Mouse (Mus musculus) heart, embryonic 14.5 days (tissue): ENCODE results near the gene Glp2r. TPM values are rescaled to one million over a fixed set of nuclear protein-coding genes. Genes with fewer than 3 reads are reported as not detected.

Source experiments
- ATAC-seq: fragments of 200-750 bp; cut with Nextera tagmentation; 2 replicates; pipeline ENCODE4 v1.8.0; 2017; ENCODE audit warnings: low read depth, moderate TSS enrichment; ENCODE audit not compliant: insufficient number of reproducible peaks, insufficient read depth, low FRiP score
- H3K27ac ChIP-seq, 2 experiments: fragments of 200-500 bp in 1 of 2; fragments of 300-500 bp in 1 of 2; sonication (generic) in 1 of 2; replicated peaks in 1 of 2; 2 replicates each; pipeline ENCODE4 v1.5.1; 2012 to 2014; ENCODE audit warnings: low read depth in 2 of 2, low read length in 2 of 2, control low read depth in 1 of 2, mild to moderate bottlenecking in 1 of 2, mixed read lengths in 1 of 2; ENCODE audit not compliant: control insufficient read depth in 1 of 2, insufficient read depth in 1 of 2
- H3K27me3 ChIP-seq: fragments of 300-500 bp; sonication (generic); 2 replicates; pipeline ENCODE4 v1.6.1; 2014; ENCODE audit warnings: mild to moderate bottlenecking, low read length, control low read depth; ENCODE audit not compliant: control insufficient read depth, insufficient read depth
- H3K36me3 ChIP-seq: fragments of 300-500 bp; sonication (generic); 2 replicates; pipeline ENCODE4 v1.6.1; 2014; ENCODE audit warnings: mild to moderate bottlenecking, control low read depth, low read length, mixed read lengths; ENCODE audit not compliant: control insufficient read depth, insufficient read depth
- H3K4me1 ChIP-seq, 2 experiments: fragments of 200-500 bp in 1 of 2; fragments of 300-500 bp in 1 of 2; sonication (generic) in 1 of 2; 2 replicates each; pipeline ENCODE4 v1.6.1; 2012 to 2014; ENCODE audit warnings: low read length in 2 of 2, control low read depth in 1 of 2, mixed read lengths in 1 of 2; ENCODE audit not compliant: control insufficient read depth in 2 of 2, insufficient read depth in 2 of 2
- H3K4me2 ChIP-seq: fragments of 300-500 bp; sonication (generic); 2 replicates; pipeline ENCODE4 v1.6.1; 2014; ENCODE audit warnings: mild to moderate bottlenecking, low read length
- H3K4me3 ChIP-seq, 2 experiments: fragments of 200-500 bp in 1 of 2; fragments of 300-500 bp in 1 of 2; sonication (generic) in 1 of 2; 2 replicates each; pipeline ENCODE4 v1.5.1; 2012 to 2014; ENCODE audit warnings: low read length in 2 of 2, mild to moderate bottlenecking in 2 of 2, control low read depth in 1 of 2, low read depth in 1 of 2, moderate library complexity in 1 of 2; ENCODE audit not compliant: control insufficient read depth in 1 of 2, insufficient read depth in 1 of 2
- H3K9ac ChIP-seq: fragments of 300-500 bp; sonication (generic); 2 replicates; pipeline ENCODE4 v1.6.1; 2014; ENCODE audit warnings: mild to moderate bottlenecking, low read length
- H3K9me3 ChIP-seq: fragments of 300-500 bp; sonication (generic); 2 replicates; pipeline ENCODE4 v1.6.1; 2016; ENCODE audit warnings: low read length, control low read depth; ENCODE audit not compliant: control insufficient read depth
- WGBS: fragments of 180-500 bp; shearing (Covaris S2); extraction: QIAGEN DNeasy Blood & Tissue Kit; methylation state at CpG from one replicate; pipeline ENCODE4 v1.1.7; 2014; 5-methylcytosine and 5-hydroxymethylcytosine counted together
- polyA plus RNA-seq: library from polyadenylated mRNA; unstranded; fragments of >200 nt; fragmentation: Nextera tagmentation; extraction: Ambion mirVana; gene quantifications from 2 replicates; pipeline ENCODE4 v1.2.1, GENCODE M21; 2014

Glp2r gene
- polyA plus RNA-seq, 1 experiment from 2014 or later, result not detected

GRCm38 (mm10) chr11:67731056-67731455 lies 39.9 kb downstream of the Glp2r start:
- 96% methylated on average over 2 of the region's 2 CpGs for WGBS
- Histone ChIP-seq H3K9me3 (0 out of 2 replicates have a peak, but pooled peaks cover 4% of the 10 kb centered on the region), H3K4me3 (no peak overlapping the region), H3K9ac (no peak overlapping the region), H3K4me2 (no peak overlapping the region), H3K27ac (no peak overlapping the region), H3K36me3 (no peaks in the 10 kb centered on the region), H3K27me3 (no peaks in the 10 kb centered on the region), H3K4me1 (peaks cover 3 to 4% of the 10 kb centered on the region in 2 experiments; a peak in 3 of 4 replicates)
- no peak for ATAC-seq

GRCm38 (mm10) chr11:67728726-67729125 lies 42.2 kb downstream of the Glp2r start:
- no peak for ATAC-seq
- Histone ChIP-seq H3K4me2 (no peak overlapping the region), H3K9me3 (0 out of 2 replicates have a peak, but pooled peaks cover 4% of the 10 kb centered on the region), H3K4me3 (no peak overlapping the region), H3K27ac (no peak overlapping the region), H3K36me3 (no peaks in the 10 kb centered on the region), H3K27me3 (no peaks in the 10 kb centered on the region), H3K4me1 (peaks cover 3 to 4% of the 10 kb centered on the region in 2 experiments; a peak in 3 of 4 replicates), H3K9ac (no peak overlapping the region)

GRCm38 (mm10) chr11:67727095-67727494 lies 43.9 kb downstream of the Glp2r start:
- Histone ChIP-seq H3K9me3 (0 out of 2 replicates have a peak, but pooled peaks cover 4% of the 10 kb centered on the region), H3K27ac (no peak overlapping the region), H3K9ac (no peak overlapping the region), H3K4me2 (no peak overlapping the region), H3K4me1 (peaks cover 3 to 4% of the 10 kb centered on the region in 2 experiments; a peak in 3 of 4 replicates), H3K4me3 (no peak overlapping the region), H3K27me3 (no peaks in the 10 kb centered on the region), H3K36me3 (no peaks in the 10 kb centered on the region)
- 56% methylated on average over 6 of the region's 6 CpGs for WGBS
- no peak for ATAC-seq

- Histone ChIP-seq H3K4me3 (no peak overlapping the region), H3K9me3 (no peaks in the 10 kb centered on the region), H3K27ac (no peak overlapping the region), H3K4me1 (peaks cover 4 to 15% of the 10 kb centered on the region in 2 experiments; a peak in 3 of 4 replicates), H3K36me3 (no peaks in the 10 kb centered on the region), H3K4me2 (no peak overlapping the region), H3K9ac (no peak overlapping the region), H3K27me3 (no peaks in the 10 kb centered on the region)
- 71% methylated on average over 8 of the region's 8 CpGs for WGBS
- no peak for ATAC-seq
These were observed 47.5 kb downstream of the Glp2r start for GRCm38 (mm10) chr11:67723231-67724013.

GRCm38 (mm10) chr11:67722399-67723156 lies 48.4 kb downstream of the Glp2r start:
- WGBS, result 76% methylated on average over 7 of the region's 7 CpGs
- no peak for ATAC-seq
- Histone ChIP-seq H3K27me3 (no peaks in the 10 kb centered on the region), H3K4me2 (no peak overlapping the region), H3K36me3 (no peaks in the 10 kb centered on the region), H3K27ac (no peak overlapping the region), H3K9ac (no peak overlapping the region), H3K9me3 (no peaks in the 10 kb centered on the region), H3K4me1 (peaks cover 4 to 15% of the 10 kb centered on the region in 2 experiments; a peak in 3 of 4 replicates), H3K4me3 (no peak overlapping the region)

GRCm38 (mm10) chr11:67721485-67721884 lies 49.5 kb downstream of the Glp2r start:
- Histone ChIP-seq H3K4me3 (no peak overlapping the region), H3K4me1 (peaks cover 2 to 10% of the 10 kb centered on the region in 2 experiments; a peak in 1 of 4 replicates), H3K27me3 (no peaks in the 10 kb centered on the region), H3K9me3 (no peaks in the 10 kb centered on the region), H3K9ac (no peak overlapping the region), H3K27ac (no peak overlapping the region), H3K4me2 (no peak overlapping the region), H3K36me3 (no peaks in the 10 kb centered on the region)
- WGBS, result 51% methylated on average over 5 of the region's 5 CpGs
- ATAC-seq, result no peak

- H3K9me3 ChIP-seq, result no peaks in the 10 kb centered on the region
- no peaks in the 10 kb centered on the region for H3K36me3 ChIP-seq
- no peak overlapping the region for H3K4me2 ChIP-seq
- no peak overlapping the region for H3K27ac ChIP-seq
- ATAC-seq, result no peak
- no peak overlapping the region for H3K9ac ChIP-seq
- H3K4me3 ChIP-seq, result no peak overlapping the region
- 78% methylated on average over 4 of the region's 4 CpGs for WGBS
- H3K4me1 ChIP-seq, result no peaks in the 10 kb centered on the region
- no peaks in the 10 kb centered on the region for H3K27me3 ChIP-seq
These were observed 55.6 kb downstream of the Glp2r start for GRCm38 (mm10) chr11:67715382-67715781.
